Mouse (Mus musculus): ENCODE data around the gene Cldn10. TPM values are rescaled to one million over a fixed set of nuclear protein-coding genes. Genes with fewer than 3 reads are reported as not detected.
A peak's percentile ranks its signal among the peaks of the same experiment; 100 is the strongest.

Gene Cldn10
- total RNA-seq, 1 experiment from 2014 or later = not detected

DNA sequence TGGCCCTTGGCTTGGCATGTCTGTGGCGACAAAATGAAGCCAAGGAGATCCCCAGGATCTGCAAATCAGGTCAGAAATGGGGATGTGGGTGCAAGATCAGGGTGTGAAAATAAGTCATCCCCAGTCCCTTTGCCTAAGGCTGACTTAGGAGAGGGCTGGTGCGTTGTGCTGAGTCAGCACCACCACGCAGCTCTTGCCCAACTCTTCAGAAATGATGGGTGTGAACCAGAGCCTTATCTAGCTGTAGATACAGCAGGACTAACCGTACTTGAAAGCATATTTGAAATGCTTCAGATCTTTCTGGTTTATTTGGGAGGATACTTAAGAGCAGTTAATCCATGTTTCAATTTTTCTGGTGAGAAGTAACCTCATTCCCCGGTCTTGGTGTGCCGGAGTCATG lies 82.0 kb downstream of the Cldn10 start:
- ATAC-seq (replicated peaks in 1 of 2; ENCODE audit: insufficient read depth in 1 of 2, low FRiP score in 2 of 2, low TSS enrichment in 1 of 2, low read depth in 1 of 2, poor library complexity in 2 of 2, severe bottlenecking in 2 of 2) = peak in 1 of 2 experiments; percentile 55; a peak in 1 of 4 replicates

DNA sequence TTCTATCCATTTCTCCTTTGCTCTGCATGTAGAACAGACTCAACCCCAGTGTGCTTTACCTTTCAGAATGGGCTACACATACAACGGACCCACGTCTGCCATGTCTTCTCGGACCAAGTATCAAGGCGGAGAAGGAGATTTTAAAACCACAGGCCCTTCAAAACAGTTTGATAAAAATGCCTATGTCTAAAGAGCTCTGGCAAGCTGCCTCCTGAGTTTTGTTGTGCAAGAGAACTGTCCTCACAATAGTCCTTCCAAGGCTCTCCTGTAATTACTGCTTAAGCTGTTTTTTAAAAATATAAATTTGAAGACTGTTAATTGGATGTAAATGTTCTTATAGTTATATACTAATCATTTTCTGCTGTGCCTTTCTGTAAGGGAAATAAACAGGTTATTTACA lies 86.4 kb downstream of the Cldn10 start:
- ATAC-seq (replicated peaks in 1 of 2; ENCODE audit: insufficient read depth in 1 of 2, low FRiP score in 2 of 2, low TSS enrichment in 1 of 2, low read depth in 1 of 2, poor library complexity in 2 of 2, severe bottlenecking in 2 of 2) = no peak

DNA sequence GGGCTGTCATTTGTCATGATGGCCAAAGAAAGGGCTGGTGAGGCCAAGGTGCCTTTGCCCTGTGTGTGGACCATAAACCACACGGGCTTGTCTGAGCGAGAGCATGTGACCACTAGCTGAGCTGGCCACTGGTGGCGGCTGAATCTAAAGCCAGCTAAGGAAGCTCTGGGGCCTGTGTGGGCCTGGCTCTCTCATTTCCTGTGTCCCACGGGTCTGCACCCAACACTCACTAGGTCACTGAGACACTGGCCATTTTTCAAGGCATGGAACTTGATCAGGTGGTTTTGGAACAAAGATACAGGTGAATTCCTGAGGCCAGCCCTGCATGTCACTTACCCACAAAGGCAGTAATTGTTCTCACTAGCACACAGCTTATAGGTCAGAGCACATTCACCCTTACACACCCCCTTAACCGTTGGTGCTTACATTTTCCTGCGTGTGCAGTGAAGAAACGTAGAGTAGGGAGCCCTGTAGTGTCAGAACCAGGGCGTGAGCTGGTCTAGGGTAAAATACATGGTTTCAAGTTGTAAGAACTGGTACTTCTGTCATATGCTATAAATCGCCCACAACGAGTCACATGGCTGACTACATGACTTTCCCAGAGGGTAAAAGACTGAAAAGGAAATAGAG lies 87.2 kb downstream of the Cldn10 start:
- no peak for ATAC-seq (replicated peaks in 1 of 2; ENCODE audit: insufficient read depth in 1 of 2, low FRiP score in 2 of 2, low TSS enrichment in 1 of 2, low read depth in 1 of 2, poor library complexity in 2 of 2, severe bottlenecking in 2 of 2)

DNA sequence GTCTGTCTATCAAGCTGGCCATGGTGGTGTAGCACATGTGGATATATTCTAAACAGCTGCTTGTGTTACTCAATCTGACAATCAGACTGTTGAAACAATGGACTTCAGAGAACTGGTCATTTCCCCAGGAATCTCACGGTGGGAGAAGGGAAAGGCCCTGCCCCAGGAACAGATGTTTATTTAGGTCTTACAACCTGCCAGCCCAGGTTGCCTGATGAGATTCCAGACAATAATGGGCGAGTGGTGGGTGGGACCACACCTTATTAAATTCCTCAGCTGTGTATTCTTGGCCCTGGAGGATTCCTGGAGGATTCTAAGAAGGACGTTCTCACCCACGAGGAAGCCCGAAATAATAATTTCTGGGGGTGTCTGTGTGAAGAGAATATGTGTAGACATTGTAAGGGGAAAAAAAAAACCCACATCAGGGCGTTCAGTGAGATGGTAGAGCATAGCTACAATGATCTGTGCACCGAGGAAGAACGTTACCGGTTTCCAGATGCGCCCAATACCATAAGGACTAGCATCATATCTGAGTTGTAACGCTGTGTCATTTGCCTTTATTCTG lies 90.7 kb downstream of the Cldn10 start:
- ATAC-seq (replicated peaks in 1 of 2; ENCODE audit: insufficient read depth in 1 of 2, low FRiP score in 2 of 2, low TSS enrichment in 1 of 2, low read depth in 1 of 2, poor library complexity in 2 of 2, severe bottlenecking in 2 of 2) = no peak

DNA sequence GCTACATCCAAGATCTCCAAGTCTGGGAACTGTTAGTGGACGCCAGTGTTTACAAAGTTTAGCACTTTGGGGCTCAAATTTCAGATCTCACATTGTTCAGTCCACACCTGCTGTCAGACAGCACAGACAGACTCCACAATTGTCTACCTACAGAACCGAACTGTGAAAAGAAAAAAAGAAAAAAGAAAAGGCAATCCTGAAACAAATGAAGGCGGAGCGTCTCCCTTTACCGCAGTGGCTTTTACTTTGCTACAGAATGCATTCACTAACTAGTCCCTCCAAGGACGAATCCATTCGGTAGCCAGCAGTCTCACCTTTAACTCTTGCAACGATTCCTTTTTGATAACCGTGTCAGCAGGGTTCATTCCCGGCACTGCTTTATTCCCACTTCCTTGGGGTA lies 93.0 kb downstream of the Cldn10 start:
- no peak for ATAC-seq (replicated peaks in 1 of 2; ENCODE audit: insufficient read depth in 1 of 2, low FRiP score in 2 of 2, low TSS enrichment in 1 of 2, low read depth in 1 of 2, poor library complexity in 2 of 2, severe bottlenecking in 2 of 2)

DNA sequence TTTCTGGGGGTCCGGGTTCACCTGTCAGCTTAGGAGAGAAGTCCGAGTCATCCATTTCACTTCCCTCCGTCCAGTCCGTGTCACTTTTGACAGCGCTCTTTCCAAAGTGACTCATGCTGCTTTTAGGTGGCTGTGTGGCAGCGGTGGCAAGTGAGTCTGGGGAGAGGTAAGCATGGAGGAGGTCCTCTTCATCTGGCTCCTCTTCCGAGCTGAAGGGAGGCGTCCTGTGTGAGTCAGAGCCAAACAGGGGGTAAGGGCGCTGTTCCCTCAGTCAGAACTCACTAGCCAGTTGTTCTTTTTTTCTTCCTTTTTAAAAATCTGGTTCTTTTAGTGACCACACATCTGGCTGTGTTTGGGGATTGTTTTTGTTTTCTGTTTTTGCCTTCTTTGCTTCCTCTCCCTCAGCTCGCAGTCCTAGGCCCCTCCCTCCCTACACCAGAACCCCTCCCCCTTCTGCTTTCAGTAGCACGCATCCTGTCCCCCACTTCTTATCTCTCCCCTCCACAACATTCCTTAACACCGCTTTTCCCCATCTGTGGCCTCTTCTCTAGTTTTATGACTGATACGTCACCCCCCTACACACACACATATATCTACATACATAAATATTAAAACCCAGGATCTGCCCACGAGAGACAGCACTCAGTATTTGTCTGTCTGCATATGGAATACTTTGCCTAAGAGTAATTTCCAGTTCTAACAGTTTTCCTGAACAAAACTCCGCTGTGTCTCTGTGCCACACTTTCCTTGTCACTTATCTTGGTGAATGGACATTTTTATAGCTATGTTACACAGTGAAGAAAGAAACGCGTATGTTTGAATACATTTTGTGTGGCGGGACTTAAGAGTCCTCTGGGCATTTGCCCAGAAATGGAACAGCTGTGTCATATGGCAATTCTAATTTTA lies 95.9 kb downstream of the Cldn10 start:
- ATAC-seq (replicated peaks in 1 of 2; ENCODE audit: insufficient read depth in 1 of 2, low FRiP score in 2 of 2, low TSS enrichment in 1 of 2, low read depth in 1 of 2, poor library complexity in 2 of 2, severe bottlenecking in 2 of 2) = peak in 1 of 2 experiments; percentile 22; a peak in 3 of 4 replicates

DNA sequence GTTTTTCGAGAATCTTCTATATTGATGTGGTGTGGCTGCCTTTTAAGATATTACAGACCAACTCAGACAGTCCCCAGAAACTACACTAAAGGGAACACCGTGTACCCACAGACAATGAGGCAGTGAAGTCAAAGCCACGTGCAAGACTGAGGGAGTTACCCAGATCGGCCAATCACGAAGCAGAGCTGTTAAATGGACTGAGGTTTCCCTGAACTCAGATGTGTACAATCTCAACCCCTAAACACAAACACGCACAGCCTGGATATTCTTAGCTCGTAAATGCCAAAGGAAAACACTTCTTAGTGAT lies 96.5 kb downstream of the Cldn10 start:
- ATAC-seq (replicated peaks in 1 of 2; ENCODE audit: insufficient read depth in 1 of 2, low FRiP score in 2 of 2, low TSS enrichment in 1 of 2, low read depth in 1 of 2, poor library complexity in 2 of 2, severe bottlenecking in 2 of 2) = no peak

DNA sequence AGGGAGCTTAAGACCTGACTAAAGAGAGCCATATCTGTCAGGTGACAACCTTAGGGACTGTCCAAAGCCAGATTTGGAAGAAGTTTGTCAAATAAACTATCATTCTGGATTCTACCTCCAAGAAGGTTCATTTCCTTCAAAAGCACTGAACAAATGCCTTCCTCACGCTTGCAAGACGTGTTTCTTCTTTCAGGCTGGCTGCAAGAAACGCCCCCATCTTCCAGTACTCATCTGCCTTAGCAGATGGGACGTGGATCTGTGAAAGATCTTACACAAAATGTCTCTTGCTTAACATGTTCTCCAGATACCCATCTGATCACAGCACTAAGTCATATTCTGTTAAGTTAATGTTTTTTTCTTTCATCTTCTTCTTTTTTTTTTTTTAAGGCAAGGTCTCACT lies 102.4 kb downstream of the Cldn10 start:
- no peak for ATAC-seq (replicated peaks in 1 of 2; ENCODE audit: insufficient read depth in 1 of 2, low FRiP score in 2 of 2, low TSS enrichment in 1 of 2, low read depth in 1 of 2, poor library complexity in 2 of 2, severe bottlenecking in 2 of 2)

DNA sequence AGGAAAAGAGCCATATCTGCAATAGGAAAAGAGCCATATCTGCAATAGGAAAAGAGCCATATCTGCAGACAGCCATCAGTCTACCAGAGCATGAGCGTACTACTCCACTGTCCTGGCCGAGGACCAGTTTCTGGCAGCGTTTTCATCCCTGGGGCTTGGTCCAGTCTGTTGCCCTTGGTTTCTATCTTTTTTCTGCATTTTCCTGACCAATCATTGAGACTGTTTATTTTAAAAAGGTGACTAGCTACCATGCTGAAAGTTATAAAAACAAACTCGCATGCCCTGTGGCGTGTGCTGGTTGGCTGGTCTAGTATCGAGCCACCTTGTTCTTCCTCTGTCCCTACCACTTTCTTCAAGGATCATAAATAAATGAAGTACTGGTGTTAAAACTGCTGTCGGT lies 107.5 kb downstream of the Cldn10 start:
- ATAC-seq (replicated peaks in 1 of 2; ENCODE audit: insufficient read depth in 1 of 2, low FRiP score in 2 of 2, low TSS enrichment in 1 of 2, low read depth in 1 of 2, poor library complexity in 2 of 2, severe bottlenecking in 2 of 2) = no peak

DNA sequence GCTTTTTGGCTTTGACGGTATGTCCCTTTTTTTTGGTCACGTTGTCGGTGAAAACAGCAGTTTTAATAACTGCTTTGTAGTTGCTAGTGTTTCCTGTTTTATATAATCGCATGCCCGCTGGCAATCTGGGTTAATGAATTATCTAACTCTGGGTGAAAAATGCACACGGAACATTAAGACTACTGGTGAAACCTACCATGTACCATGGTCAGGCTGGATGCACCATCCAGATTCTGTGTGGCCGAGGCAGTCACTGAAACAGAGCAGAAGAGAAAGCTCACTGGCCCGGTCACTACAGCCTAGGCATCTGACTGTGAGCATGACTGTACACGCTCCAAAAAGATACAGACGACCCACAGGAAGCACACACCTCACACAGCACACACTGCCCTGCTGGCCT lies 107.9 kb downstream of the Cldn10 start:
- no peak for ATAC-seq (replicated peaks in 1 of 2; ENCODE audit: insufficient read depth in 1 of 2, low FRiP score in 2 of 2, low TSS enrichment in 1 of 2, low read depth in 1 of 2, poor library complexity in 2 of 2, severe bottlenecking in 2 of 2)

DNA sequence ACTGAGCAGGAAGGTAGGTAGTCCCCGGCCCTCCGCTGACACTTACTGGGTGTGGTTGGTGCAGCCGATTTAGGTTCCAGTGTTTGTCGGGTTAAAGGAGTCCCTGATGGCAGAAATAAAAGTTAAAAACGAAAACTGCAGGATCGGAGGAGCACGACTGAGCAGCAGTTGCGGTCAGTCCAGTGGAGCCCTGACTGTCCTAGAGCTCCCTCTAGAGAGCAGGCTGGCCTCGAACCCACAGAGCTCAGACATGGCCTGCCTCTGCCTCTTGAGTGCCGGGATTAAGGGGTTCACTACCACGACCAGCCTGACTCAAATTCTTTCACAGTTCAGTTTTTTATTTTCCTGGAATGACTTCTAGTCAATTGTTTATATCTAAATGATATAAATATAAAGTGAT lies 112.2 kb downstream of the Cldn10 start:
- ATAC-seq (replicated peaks in 1 of 2; ENCODE audit: insufficient read depth in 1 of 2, low FRiP score in 2 of 2, low TSS enrichment in 1 of 2, low read depth in 1 of 2, poor library complexity in 2 of 2, severe bottlenecking in 2 of 2) = no peak

DNA sequence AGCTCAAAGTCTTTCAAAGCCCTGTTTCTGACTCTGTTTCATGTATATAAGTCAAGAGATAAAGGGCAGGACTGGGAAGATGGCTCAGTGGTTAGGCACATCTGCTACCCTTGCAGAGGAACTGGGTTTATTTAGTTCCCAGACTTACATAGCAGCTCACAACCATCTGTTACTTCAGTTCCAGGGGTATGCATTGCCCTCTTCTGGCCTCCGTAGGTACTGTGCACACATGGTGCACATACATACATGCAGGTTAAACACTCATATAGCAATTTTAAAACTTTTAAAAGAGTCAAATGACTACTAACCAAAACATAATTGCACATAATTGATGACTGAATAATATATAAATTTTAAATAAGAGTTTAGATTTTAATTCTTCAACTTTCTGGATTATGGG lies 113.2 kb downstream of the Cldn10 start:
- no peak for ATAC-seq (replicated peaks in 1 of 2; ENCODE audit: insufficient read depth in 1 of 2, low FRiP score in 2 of 2, low TSS enrichment in 1 of 2, low read depth in 1 of 2, poor library complexity in 2 of 2, severe bottlenecking in 2 of 2)

DNA sequence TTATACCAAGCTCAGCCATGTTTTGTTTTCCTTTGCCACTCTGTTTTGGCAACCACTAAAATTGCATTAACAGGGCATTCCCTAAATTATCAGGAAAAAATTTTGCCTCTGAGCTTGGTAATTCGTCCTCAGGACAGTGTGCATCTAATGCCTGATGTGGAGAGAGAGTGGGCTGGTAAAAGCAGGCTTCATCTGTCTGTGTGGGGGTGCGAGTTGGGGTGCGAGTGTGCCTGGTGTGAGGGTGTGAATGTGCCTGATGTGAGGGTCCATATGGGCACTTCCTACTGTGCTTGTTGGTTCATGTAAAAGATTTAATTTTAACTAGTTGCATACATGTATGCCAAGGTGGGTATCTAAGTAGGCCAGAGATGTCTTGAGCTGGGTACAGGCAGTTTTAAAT lies 115.7 kb downstream of the Cldn10 start:
- no peak for ATAC-seq (replicated peaks in 1 of 2; ENCODE audit: insufficient read depth in 1 of 2, low FRiP score in 2 of 2, low TSS enrichment in 1 of 2, low read depth in 1 of 2, poor library complexity in 2 of 2, severe bottlenecking in 2 of 2)

DNA sequence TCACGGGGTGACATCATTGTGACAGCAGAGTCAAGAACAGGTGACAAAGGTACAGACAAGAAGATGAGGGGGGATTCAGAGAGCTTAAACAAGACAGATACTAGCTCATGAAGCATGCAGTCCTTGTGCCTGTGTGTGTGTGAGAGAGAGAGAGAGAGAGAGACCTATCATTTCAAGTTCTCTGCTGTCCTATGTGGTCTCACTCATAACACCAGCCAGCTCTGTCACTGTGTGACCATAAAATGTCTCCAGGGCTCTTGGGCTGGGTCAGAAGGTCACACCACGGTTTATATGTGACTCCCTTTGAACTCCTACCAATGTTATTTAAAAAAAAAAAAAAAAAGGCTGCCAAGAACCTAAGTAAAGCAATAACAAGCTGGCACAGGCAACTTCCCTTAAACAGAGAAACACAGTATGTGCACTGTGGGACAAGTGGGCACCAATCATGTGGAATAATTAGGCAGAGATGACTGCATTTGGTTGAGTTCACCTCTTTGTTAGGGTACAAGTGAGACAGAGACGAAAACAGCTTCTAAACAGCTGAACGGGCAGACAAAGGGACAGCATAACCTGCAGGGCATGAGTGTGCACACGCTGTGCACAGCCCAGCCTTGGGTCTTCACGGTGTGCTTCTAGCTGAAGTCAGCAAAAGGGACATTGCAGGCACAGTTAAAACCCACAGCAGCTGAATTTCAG lies 116.3 kb downstream of the Cldn10 start:
- no peak for ATAC-seq (replicated peaks in 1 of 2; ENCODE audit: insufficient read depth in 1 of 2, low FRiP score in 2 of 2, low TSS enrichment in 1 of 2, low read depth in 1 of 2, poor library complexity in 2 of 2, severe bottlenecking in 2 of 2)

DNA sequence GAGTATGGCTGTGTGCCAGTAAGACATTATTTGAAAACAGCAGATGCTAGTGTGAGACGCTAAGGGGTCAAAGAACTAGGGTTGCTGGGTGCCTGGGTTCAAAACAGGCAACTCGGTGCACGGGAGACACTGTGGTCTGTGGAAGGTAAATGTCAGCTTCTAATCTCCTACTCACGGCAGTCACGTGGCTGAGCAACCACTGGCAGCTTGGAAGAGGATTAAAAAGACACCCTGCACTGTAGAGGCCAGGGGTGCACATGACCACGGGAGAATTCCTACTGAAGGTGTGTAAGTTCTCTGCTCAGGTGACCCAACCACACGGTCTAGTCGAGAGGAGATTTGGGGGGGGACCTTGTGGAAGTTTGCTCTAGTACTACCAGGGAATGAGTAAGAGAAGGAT lies 119.9 kb downstream of the Cldn10 start:
- no peak for ATAC-seq (replicated peaks in 1 of 2; ENCODE audit: insufficient read depth in 1 of 2, low FRiP score in 2 of 2, low TSS enrichment in 1 of 2, low read depth in 1 of 2, poor library complexity in 2 of 2, severe bottlenecking in 2 of 2)

DNA sequence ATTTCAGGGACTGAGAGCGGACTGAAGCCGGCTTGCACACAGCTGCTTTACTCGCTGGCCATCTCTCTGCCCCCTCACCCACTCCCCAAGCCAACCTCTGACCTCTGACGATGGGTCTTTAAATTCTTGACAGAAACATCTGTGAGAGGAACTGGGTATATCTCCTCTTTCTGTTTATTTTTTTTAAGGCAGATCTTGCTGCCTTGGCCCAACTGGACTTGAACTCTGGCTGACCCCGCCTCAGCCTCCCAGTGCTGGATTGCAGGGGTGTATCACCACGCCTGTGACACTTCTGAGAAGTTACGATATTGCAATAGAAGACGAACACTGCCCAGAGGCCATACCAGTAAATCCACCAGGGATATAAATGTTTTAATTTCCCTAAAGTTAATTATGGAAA lies 122.2 kb downstream of the Cldn10 start:
- no peak for ATAC-seq (replicated peaks in 1 of 2; ENCODE audit: insufficient read depth in 1 of 2, low FRiP score in 2 of 2, low TSS enrichment in 1 of 2, low read depth in 1 of 2, poor library complexity in 2 of 2, severe bottlenecking in 2 of 2)

DNA sequence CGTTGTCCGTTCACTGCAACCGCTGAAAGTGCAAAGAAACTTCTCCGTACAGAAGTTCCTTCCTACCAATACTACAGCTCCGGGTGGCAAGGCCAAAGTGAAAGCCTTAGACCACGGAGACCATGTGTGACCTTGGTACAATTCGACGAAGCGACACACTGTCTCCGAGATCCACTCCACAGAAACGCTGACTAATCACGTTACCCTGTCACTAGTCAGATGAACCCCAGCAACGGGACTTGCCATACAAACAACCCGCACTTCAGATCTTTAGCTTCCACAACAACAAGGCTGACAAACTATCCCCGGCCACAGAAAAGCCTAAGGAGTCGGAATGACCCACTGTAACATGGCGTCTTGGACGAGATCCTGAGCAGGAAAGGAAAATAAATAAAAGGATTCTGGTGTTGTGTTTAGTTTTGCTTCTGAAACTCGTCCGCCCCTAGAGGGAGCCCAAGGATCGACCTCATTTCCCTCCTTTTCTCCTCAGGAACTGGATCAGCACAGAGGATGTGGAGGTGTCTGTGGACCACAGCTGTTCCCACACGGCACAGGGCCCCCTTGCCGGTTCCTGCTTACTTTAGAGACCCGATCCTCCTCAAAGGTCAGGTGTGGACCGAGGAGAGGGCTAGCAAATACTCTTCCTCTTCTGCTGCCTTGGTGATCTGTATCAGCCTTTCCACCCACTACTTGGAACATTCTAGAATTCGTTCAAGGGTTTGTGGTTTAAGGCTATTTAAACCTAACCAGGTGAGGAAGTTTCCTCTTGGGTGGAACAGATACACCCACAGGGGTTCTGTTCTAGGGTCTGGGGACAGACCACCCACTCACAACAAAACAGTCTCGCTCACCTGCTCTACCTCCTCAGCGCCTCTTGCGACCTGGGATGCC lies 122.9 kb downstream of the Cldn10 start:
- peak; percentile 74 to 79 for ATAC-seq (replicated peaks in 1 of 2; ENCODE audit: insufficient read depth in 1 of 2, low FRiP score in 2 of 2, low TSS enrichment in 1 of 2, low read depth in 1 of 2, poor library complexity in 2 of 2, severe bottlenecking in 2 of 2)

All from hematopoietic stem cell, adult 5-6 weeks (primary cell).